Mouse (Mus musculus): ENCODE data around the gene Ankrd27. TPM values are rescaled to one million over a fixed set of nuclear protein-coding genes. Genes with fewer than 3 reads are reported as not detected.

Ankrd27 gene
- polyA plus RNA-seq, 1 experiment from 2014 or later, result 19.5 TPM

DNA sequence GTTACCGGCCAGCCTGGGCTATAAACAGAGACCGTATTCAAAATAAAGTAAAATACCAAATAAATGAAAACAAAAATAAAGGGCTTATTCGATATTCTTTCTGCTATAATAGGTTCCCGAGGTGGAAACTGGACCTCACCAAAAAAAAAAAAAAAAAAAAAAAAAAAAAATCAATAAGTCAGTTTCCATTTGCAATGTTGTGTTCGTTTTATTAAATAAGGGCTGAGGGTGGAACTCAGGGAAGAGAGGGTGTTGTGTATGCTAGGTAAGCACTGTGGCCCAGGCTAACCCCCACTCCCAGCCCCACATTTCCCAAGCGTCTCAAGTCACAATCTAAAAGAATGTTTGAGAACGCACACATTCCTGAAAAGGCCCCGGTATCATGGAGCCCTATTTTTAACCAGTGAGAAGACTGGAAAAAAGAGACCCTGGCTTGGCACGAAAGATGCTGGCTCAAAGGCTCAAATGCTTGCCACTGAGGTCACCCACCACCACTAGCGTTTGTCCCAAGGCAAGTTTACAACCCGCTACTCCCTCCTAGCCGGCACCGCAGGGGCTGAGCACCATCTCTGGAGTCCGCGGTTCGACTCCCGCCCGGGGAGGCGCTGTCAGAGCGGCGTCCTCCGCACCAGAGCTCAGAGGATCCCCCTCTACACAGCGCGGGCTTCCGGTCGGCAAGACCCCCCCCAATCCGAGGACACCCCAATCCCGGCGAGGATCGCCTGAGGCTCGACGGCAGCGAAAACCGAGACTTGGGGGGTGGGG, 60.5 kb downstream of the Ankrd27 start:
- no peak; the same call in 1 of the 2 replicates for ATAC-seq (ENCODE audit: insufficient number of reproducible peaks, insufficient read depth, low FRiP score, low read depth)
- H3K9me3 ChIP-seq (ENCODE audit: control insufficient read depth, low read length), result no peaks in the 10 kb centered on the region
- H3K4me1 ChIP-seq (ENCODE audit: control insufficient read depth in 2 of 2, insufficient read depth in 2 of 2, low read length in 2 of 2), result peaks cover 0 to 7% of the 10 kb centered on the region in 2 experiments; a peak in 2 of 4 replicates
- 10% methylated on average over 34 of the region's 34 CpGs for WGBS
- peak overlapping the region; percentile 25 to 84 for H3K27ac ChIP-seq (replicated peaks in 1 of 2; ENCODE audit: control insufficient read depth in 1 of 2, insufficient read depth in 1 of 2, low read depth in 2 of 2, low read length in 2 of 2)
- peaks cover 45% of the 10 kb centered on the region for H3K36me3 ChIP-seq (ENCODE audit: control insufficient read depth, insufficient read depth, low read length)
- H3K9ac ChIP-seq (ENCODE audit: low read length), result peak overlapping the region; percentile 99
- H3K4me3 ChIP-seq (ENCODE audit: control insufficient read depth in 1 of 2, insufficient read depth in 1 of 2, low read depth in 1 of 2, low read length in 2 of 2), result peak overlapping the region; percentile 65 to 95
- H3K4me2 ChIP-seq (ENCODE audit: low read length), result peak overlapping the region; percentile 78
- H3K27me3 ChIP-seq (ENCODE audit: control insufficient read depth, insufficient read depth, low read length), result no peaks in the 10 kb centered on the region

DNA sequence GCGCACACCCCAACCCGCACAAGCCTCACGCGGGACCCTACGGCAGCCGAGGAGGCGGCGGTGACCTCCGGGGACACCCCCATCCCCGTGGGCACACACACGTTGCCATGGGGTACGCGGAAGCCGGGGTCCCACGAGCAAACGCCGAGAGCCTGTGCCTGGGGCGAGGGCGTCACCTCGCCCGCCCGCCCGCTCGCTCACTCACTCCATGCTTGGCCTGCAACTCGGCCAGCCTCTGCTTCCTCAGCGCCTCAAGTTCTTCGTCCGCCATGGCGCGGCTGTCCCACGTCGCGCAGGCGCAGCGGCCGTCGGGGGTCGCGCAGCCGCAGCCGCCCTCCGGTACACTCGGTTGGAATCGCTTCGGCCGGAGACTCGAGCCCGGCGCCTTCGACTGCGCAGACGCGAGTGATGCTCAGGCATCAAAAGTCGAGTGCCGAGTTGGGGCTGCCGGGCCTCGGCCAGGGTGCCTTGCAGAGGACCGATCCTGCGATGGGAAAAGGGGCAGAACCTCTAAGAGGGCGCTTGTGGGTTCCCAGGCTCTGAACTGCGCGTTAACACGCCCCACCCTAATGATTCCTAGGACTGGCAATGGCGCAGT, 61.2 kb downstream of the Ankrd27 start, which contains the start of gene Pdcd5:
Pdcd5 (minus strand) TSS at position 421 of the 598 bp plus-strand sequence.
- Histone ChIP-seq H3K9me3 (ENCODE audit: control insufficient read depth, low read length) (no peaks in the 10 kb centered on the region), H3K4me2 (ENCODE audit: low read length) (peak within 1 kb of the TSS; percentile 78), H3K4me1 (ENCODE audit: control insufficient read depth in 2 of 2, insufficient read depth in 2 of 2, low read length in 2 of 2) (peaks cover 0 to 7% of the 10 kb centered on the region in 2 experiments; a peak in 2 of 4 replicates), H3K4me3 (ENCODE audit: control insufficient read depth in 1 of 2, insufficient read depth in 1 of 2, low read depth in 1 of 2, low read length in 2 of 2) (peak within 1 kb of the TSS; percentile 65 to 95), H3K9ac (ENCODE audit: low read length) (peak within 1 kb of the TSS; percentile 99), H3K36me3 (ENCODE audit: control insufficient read depth, insufficient read depth, low read length) (peaks cover 38% of the 10 kb centered on the region), H3K27me3 (ENCODE audit: control insufficient read depth, insufficient read depth, low read length) (no peaks in the 10 kb centered on the region), H3K27ac (replicated peaks in 1 of 2; ENCODE audit: control insufficient read depth in 1 of 2, insufficient read depth in 1 of 2, low read depth in 2 of 2, low read length in 2 of 2) (peak within 1 kb of the TSS; percentile 25 to 84)
- peak; percentile 82 for ATAC-seq (ENCODE audit: insufficient number of reproducible peaks, insufficient read depth, low FRiP score, low read depth)
- WGBS, result under 1% methylated on average over 63 of the region's 64 CpGs

DNA sequence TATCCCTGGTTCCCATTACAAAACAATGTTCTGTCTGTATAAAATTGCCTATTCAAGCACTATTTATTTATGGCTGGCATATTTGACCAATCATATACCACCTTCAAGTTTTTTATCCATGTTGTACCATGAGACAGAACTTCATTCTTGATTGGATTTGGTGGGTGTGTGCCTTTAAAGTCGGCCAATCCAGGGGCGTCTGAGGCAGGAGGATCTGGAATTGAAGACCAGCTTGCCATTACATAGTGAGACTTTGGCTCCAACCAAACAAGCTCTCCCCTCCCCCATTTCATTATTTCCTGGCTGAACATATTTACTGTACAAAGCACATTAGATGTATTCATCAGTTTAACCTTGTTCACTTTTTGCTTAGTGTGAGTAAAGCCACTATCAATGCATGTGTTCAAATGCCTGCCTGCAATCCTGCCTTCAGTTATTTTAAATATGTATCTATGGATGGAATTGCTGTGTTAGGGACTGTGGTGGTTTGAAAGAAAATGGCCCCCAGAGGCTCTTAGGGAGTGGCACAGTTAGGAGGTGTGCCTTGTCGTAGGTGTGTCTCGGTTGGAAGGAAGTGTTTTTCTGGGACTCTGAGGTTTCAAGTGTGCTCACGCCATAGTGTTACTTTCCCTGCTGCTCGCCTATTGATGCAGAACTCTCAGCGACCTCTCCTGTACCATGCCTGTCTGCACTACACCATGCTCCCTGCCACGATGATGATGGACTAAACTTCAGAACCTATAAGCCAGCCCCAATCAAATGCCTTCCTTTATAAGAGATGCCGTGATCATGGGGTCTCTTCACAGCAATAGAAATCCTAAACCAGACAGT, 62.4 kb downstream of the Ankrd27 start:
- no peak overlapping the region for H3K9ac ChIP-seq (ENCODE audit: low read length)
- H3K9me3 ChIP-seq (ENCODE audit: control insufficient read depth, low read length), result no peaks in the 10 kb centered on the region
- peaks cover 0 to 7% of the 10 kb centered on the region in 2 experiments; a peak in 2 of 4 replicates for H3K4me1 ChIP-seq (ENCODE audit: control insufficient read depth in 2 of 2, insufficient read depth in 2 of 2, low read length in 2 of 2)
- H3K4me3 ChIP-seq (ENCODE audit: control insufficient read depth in 1 of 2, insufficient read depth in 1 of 2, low read depth in 1 of 2, low read length in 2 of 2), result no peak overlapping the region
- H3K27ac ChIP-seq (replicated peaks in 1 of 2; ENCODE audit: control insufficient read depth in 1 of 2, insufficient read depth in 1 of 2, low read depth in 2 of 2, low read length in 2 of 2), result no peak overlapping the region
- no peaks in the 10 kb centered on the region for H3K27me3 ChIP-seq (ENCODE audit: control insufficient read depth, insufficient read depth, low read length)
- peaks cover 26% of the 10 kb centered on the region for H3K36me3 ChIP-seq (ENCODE audit: control insufficient read depth, insufficient read depth, low read length)
- no peak overlapping the region for H3K4me2 ChIP-seq (ENCODE audit: low read length)
- 69% methylated on average over 9 of the region's 9 CpGs for WGBS
- no peak for ATAC-seq (ENCODE audit: insufficient number of reproducible peaks, insufficient read depth, low FRiP score, low read depth)

DNA sequence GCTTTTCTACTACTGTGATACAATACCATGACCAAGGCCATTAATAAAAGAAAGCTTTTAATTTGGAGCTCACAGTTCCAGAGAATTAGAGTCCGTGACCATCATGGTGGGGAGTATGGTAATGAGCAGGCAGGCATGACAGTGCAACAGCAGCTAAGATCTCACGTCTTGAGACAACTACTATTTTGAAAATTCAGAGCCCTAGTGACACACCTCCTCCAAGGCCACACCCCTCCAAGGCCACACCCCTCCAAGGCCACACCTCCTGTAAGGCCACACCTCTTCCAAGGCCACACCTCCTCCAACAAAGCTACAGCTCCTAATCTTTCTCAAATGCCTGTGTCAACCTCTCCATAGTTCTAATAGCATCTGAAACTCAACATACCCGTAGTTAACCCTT, 63.0 kb downstream of the Ankrd27 start:
- 49% methylated on average over 3 of the region's 3 CpGs for WGBS
- H3K9me3 ChIP-seq (ENCODE audit: control insufficient read depth, low read length), result no peaks in the 10 kb centered on the region
- H3K27ac ChIP-seq (replicated peaks in 1 of 2; ENCODE audit: control insufficient read depth in 1 of 2, insufficient read depth in 1 of 2, low read depth in 2 of 2, low read length in 2 of 2), result no peak overlapping the region
- ATAC-seq (ENCODE audit: insufficient number of reproducible peaks, insufficient read depth, low FRiP score, low read depth), result no peak
- peaks cover 19% of the 10 kb centered on the region for H3K36me3 ChIP-seq (ENCODE audit: control insufficient read depth, insufficient read depth, low read length)
- no peaks in the 10 kb centered on the region for H3K27me3 ChIP-seq (ENCODE audit: control insufficient read depth, insufficient read depth, low read length)
- H3K4me2 ChIP-seq (ENCODE audit: low read length), result no peak overlapping the region
- H3K4me1 ChIP-seq (ENCODE audit: control insufficient read depth in 2 of 2, insufficient read depth in 2 of 2, low read length in 2 of 2), result peaks cover 0 to 7% of the 10 kb centered on the region in 2 experiments; a peak in 2 of 4 replicates
- H3K9ac ChIP-seq (ENCODE audit: low read length), result no peak overlapping the region
- H3K4me3 ChIP-seq (ENCODE audit: control insufficient read depth in 1 of 2, insufficient read depth in 1 of 2, low read depth in 1 of 2, low read length in 2 of 2), result no peak overlapping the region

DNA sequence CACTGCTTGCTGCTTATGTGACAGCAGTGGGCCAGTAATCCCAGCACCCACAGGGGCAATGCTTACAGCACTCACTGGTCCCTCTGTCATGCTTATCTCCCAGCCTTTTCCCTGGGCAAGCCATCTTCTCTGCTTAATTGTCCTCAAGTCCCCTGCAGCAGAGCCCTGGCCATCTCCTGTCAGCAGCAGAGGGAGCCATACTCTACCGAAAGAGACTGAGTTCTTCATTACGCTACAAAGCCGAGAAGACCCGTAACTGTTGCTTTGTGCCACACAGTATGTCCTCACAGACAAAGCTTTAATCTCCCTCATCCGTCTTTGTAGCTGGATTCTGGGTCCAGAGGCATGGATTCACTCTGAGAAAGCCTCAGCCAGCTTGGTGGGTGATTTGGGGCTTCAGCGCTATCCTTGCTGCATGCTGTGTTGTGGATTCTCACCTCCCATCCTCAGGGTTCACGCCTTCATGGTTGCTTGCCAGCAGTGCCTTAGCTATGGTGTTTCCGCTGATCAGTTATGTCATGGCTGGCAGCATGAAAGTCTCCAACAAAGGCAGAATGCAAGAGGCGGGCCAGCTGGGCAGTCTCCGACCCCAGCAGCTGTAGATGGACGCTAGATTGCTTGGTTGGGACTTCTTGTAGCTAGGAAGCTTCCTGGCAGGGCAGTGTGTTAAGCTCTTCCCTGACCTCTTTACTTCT, 64.8 kb downstream of the Ankrd27 start:
- H3K4me2 ChIP-seq (ENCODE audit: low read length), result no peak overlapping the region
- H3K4me1 ChIP-seq (ENCODE audit: control insufficient read depth in 2 of 2, insufficient read depth in 2 of 2, low read length in 2 of 2), result peaks cover 0 to 7% of the 10 kb centered on the region in 2 experiments; a peak in 2 of 4 replicates
- no peak overlapping the region for H3K27ac ChIP-seq (replicated peaks in 1 of 2; ENCODE audit: control insufficient read depth in 1 of 2, insufficient read depth in 1 of 2, low read depth in 2 of 2, low read length in 2 of 2)
- ATAC-seq (ENCODE audit: insufficient number of reproducible peaks, insufficient read depth, low FRiP score, low read depth), result no peak
- H3K4me3 ChIP-seq (ENCODE audit: control insufficient read depth in 1 of 2, insufficient read depth in 1 of 2, low read depth in 1 of 2, low read length in 2 of 2), result no peak overlapping the region
- H3K9me3 ChIP-seq (ENCODE audit: control insufficient read depth, low read length), result no peaks in the 10 kb centered on the region
- no peaks in the 10 kb centered on the region for H3K27me3 ChIP-seq (ENCODE audit: control insufficient read depth, insufficient read depth, low read length)
- WGBS, result 63% methylated on average over 11 of the region's 11 CpGs
- peaks cover 1% of the 10 kb centered on the region for H3K36me3 ChIP-seq (ENCODE audit: control insufficient read depth, insufficient read depth, low read length)
- H3K9ac ChIP-seq (ENCODE audit: low read length), result no peak overlapping the region

DNA sequence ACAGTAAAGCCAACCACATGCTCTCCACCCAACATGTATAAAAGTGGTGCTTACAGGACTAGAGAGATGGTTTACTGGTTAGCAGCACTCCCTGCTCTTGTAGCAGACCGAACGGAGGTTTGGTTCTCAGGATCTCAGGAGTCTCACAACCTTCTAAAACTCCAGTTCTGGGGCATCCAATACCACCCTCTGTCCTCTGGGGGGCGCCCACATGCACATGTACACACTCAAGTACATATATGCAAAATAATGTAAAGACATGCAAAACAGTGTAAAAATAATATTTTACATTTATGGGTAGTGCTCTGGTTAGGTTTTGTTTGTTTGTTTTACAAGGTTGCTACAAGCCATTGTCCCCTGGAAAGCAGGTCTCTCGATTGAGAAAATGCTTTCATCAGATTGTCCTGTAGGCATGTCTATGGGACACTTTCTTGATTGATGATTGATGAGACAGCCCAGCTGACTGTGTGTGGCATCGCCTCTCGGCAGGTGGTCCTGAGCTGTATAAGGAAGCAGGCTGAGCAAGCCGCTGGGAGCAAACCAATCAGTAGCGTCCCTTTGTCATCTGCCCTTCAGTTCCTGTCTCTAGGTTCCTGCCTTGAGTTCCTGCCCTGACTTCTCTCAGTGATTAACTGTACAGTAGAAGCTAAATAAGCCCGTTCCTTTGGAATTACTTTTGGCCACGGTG, 65.7 kb downstream of the Ankrd27 start:
- Histone ChIP-seq H3K4me1 (ENCODE audit: control insufficient read depth in 2 of 2, insufficient read depth in 2 of 2, low read length in 2 of 2) (peaks cover 0 to 3% of the 10 kb centered on the region in 2 experiments; a peak in 1 of 4 replicates), H3K9me3 (ENCODE audit: control insufficient read depth, low read length) (no peaks in the 10 kb centered on the region), H3K4me2 (ENCODE audit: low read length) (no peak overlapping the region), H3K27ac (replicated peaks in 1 of 2; ENCODE audit: control insufficient read depth in 1 of 2, insufficient read depth in 1 of 2, low read depth in 2 of 2, low read length in 2 of 2) (no peak overlapping the region), H3K9ac (ENCODE audit: low read length) (no peak overlapping the region), H3K36me3 (ENCODE audit: control insufficient read depth, insufficient read depth, low read length) (no peaks in the 10 kb centered on the region), H3K4me3 (ENCODE audit: control insufficient read depth in 1 of 2, insufficient read depth in 1 of 2, low read depth in 1 of 2, low read length in 2 of 2) (no peak overlapping the region), H3K27me3 (ENCODE audit: control insufficient read depth, insufficient read depth, low read length) (no peaks in the 10 kb centered on the region)
- no peak for ATAC-seq (ENCODE audit: insufficient number of reproducible peaks, insufficient read depth, low FRiP score, low read depth)
- WGBS, result 77% methylated on average over 10 of the region's 10 CpGs

Measured in heart, embryonic 14.5 days (tissue).